Mouse (Mus musculus): ENCODE measurements around the gene Galm.

- TF ChIP-seq CTCF (IDR thresholded peaks at IDR 0.05; ENCODE audit: control insufficient read depth, insufficient read depth, low read length), result no peak
- no peak for TF ChIP-seq POLR2A (IDR thresholded peaks at IDR 0.05; ENCODE audit: borderline replicate concordance, control insufficient read depth, low read depth, low read length)
Observed at GRCm38 (mm10) chr17:80126166-80126565, 1.1 kb upstream of the Galm start.

All from bone marrow, adult 2 months (tissue).